Mouse (Mus musculus): ENCODE results near the gene Mfsd12. TPM values are rescaled to one million over a fixed set of nuclear protein-coding genes. Genes with fewer than 3 reads are reported as not detected.
A peak's percentile ranks its signal among the peaks of the same experiment; 100 is the strongest.

Mfsd12 gene
- total and polyA plus RNA-seq, 2 experiments from 2014 or later = 10.3 to 30.5 TPM

DNA sequence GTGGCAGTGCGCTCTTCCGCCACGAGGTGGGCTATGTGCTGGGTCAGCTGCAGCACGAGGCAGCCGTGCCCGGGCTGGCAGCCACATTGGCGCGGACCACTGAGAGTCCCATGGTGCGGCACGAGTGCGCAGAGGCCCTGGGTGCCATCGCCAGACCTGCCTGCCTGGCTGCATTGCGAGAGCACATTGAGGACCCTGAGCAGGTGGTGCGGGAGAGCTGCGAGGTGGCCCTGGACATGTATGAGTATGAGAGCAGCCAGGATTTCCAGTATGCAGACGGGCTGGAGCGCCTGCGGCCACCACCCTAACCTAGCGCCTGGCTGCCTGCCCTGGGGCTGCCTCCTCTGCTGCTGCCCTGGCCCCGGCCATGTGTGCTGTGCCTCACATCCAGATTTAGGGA is 30.4 kb downstream of the Mfsd12 start:
- WGBS = 92% methylated on average over 20 of the region's 20 CpGs
- peaks cover 28% of the 10 kb centered on the region for H3K36me3 ChIP-seq (replicated peaks; ENCODE audit: control insufficient read depth, insufficient read depth, low read length)
- TF ChIP-seq EP300 (IDR thresholded peaks at IDR 0.05; ENCODE audit: low read depth) (no peak), CTCF (IDR thresholded peaks at IDR 0.05; ENCODE audit: low read depth) (no peak)
- H3K9ac ChIP-seq (replicated peaks; ENCODE audit: low read depth, low read length) = no peak overlapping the region
- H3K4me2 ChIP-seq (ENCODE audit: low read depth, low read length) = no peak overlapping the region
- H3K4me1 ChIP-seq (ENCODE audit: control insufficient read depth, insufficient read depth) = peaks cover 13% of the 10 kb centered on the region
- ATAC-seq (ENCODE audit: insufficient read depth, low read depth) (no peak), DNase-seq (ENCODE audit: low spot score) (no peak)
- no peaks in the 10 kb centered on the region for H3K27me3 ChIP-seq (ENCODE audit: control insufficient read depth, insufficient read depth, low read length)
- no peak overlapping the region for H3K27ac ChIP-seq (ENCODE audit: low read depth)
- no peaks in the 10 kb centered on the region for H3K9me3 ChIP-seq (replicated peaks; ENCODE audit: control insufficient read depth, low read length)
- H3K4me3 ChIP-seq (ENCODE audit: low read depth, low read length) = no peak overlapping the region

GRCm38 (mm10) chr10:81388505-81389055 is 31.3 kb downstream of the Mfsd12 start, which contains the start of gene Gm48552:
Gene Gm48552 (plus strand): TSS chr10:81389005.
- H3K27ac ChIP-seq (ENCODE audit: low read depth) = no peak within 1 kb of the TSS
- no peak within 1 kb of the TSS for H3K4me2 ChIP-seq (ENCODE audit: low read depth, low read length)
- DNase-seq (ENCODE audit: low spot score) = no peak
- no peak for ATAC-seq (ENCODE audit: insufficient read depth, low read depth)
- peaks cover 21% of the 10 kb centered on the region for H3K4me1 ChIP-seq (ENCODE audit: control insufficient read depth, insufficient read depth)
- no peaks in the 10 kb centered on the region for H3K9me3 ChIP-seq (replicated peaks; ENCODE audit: control insufficient read depth, low read length)
- peaks cover 28% of the 10 kb centered on the region for H3K36me3 ChIP-seq (replicated peaks; ENCODE audit: control insufficient read depth, insufficient read depth, low read length)
- no peak within 1 kb of the TSS for H3K4me3 ChIP-seq (ENCODE audit: low read depth, low read length)
- no peak within 1 kb of the TSS for H3K9ac ChIP-seq (replicated peaks; ENCODE audit: low read depth, low read length)
- 86% methylated on average over 5 of the region's 5 CpGs for WGBS
- TF ChIP-seq CTCF (IDR thresholded peaks at IDR 0.05; ENCODE audit: low read depth) = no peak
- TF ChIP-seq EP300 (IDR thresholded peaks at IDR 0.05; ENCODE audit: low read depth) = no peak
- no peaks in the 10 kb centered on the region for H3K27me3 ChIP-seq (ENCODE audit: control insufficient read depth, insufficient read depth, low read length)

DNA sequence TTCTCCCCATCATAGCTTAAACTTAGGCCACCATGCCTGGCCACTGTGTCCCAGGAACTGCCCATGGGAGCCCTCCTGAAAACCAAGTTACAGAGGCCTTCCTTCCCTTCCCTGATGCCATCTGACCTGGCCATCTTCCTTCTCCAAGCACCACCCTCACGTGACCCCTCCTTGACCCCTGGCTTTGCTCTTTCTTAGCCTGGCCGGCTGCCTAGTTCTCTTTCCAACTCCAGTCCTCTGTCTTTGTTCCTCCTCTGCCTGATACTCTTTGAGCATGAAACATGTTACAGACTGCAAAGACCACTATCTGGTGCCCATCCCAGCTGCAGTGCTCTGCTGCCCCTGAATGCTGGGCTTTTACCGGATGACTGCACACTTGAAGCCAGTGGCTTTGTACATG is 32.1 kb downstream of the Mfsd12 start:
- Histone ChIP-seq H3K9me3 (replicated peaks; ENCODE audit: control insufficient read depth, low read length) (no peaks in the 10 kb centered on the region), H3K4me2 (ENCODE audit: low read depth, low read length) (no peak overlapping the region), H3K4me3 (ENCODE audit: low read depth, low read length) (no peak overlapping the region), H3K9ac (replicated peaks; ENCODE audit: low read depth, low read length) (no peak overlapping the region), H3K36me3 (replicated peaks; ENCODE audit: control insufficient read depth, insufficient read depth, low read length) (peaks cover 28% of the 10 kb centered on the region), H3K27ac (ENCODE audit: low read depth) (no peak overlapping the region), H3K27me3 (ENCODE audit: control insufficient read depth, insufficient read depth, low read length) (no peaks in the 10 kb centered on the region), H3K4me1 (ENCODE audit: control insufficient read depth, insufficient read depth) (peaks cover 24% of the 10 kb centered on the region)
- no peak for ATAC-seq (ENCODE audit: insufficient read depth, low read depth)
- DNase-seq (ENCODE audit: low spot score) = no peak
- WGBS = 35% methylated on average over 3 of the region's 3 CpGs
- TF ChIP-seq CTCF (IDR thresholded peaks at IDR 0.05; ENCODE audit: low read depth) (no peak), EP300 (IDR thresholded peaks at IDR 0.05; ENCODE audit: low read depth) (no peak)

- no peak overlapping the region for H3K4me2 ChIP-seq (ENCODE audit: low read depth, low read length)
- WGBS = 58% methylated on average over 23 of the region's 23 CpGs
- no peaks in the 10 kb centered on the region for H3K27me3 ChIP-seq (ENCODE audit: control insufficient read depth, insufficient read depth, low read length)
- H3K27ac ChIP-seq (ENCODE audit: low read depth) = no peak overlapping the region
- no peak overlapping the region for H3K4me3 ChIP-seq (ENCODE audit: low read depth, low read length)
- no peaks in the 10 kb centered on the region for H3K9me3 ChIP-seq (replicated peaks; ENCODE audit: control insufficient read depth, low read length)
- DNase-seq (ENCODE audit: low spot score) (no peak), ATAC-seq (ENCODE audit: insufficient read depth, low read depth) (peak; percentile 70)
- H3K36me3 ChIP-seq (replicated peaks; ENCODE audit: control insufficient read depth, insufficient read depth, low read length) = peaks cover 28% of the 10 kb centered on the region
- 0 out of 2 replicates have a peak overlapping the region, but pooled peaks have one; percentile 7 for H3K9ac ChIP-seq (replicated peaks; ENCODE audit: low read depth, low read length)
- peak; percentile 88 for TF ChIP-seq CTCF (IDR thresholded peaks at IDR 0.05; ENCODE audit: low read depth)
- TF ChIP-seq EP300 (IDR thresholded peaks at IDR 0.05; ENCODE audit: low read depth) = no peak
- peaks cover 21% of the 10 kb centered on the region for H3K4me1 ChIP-seq (ENCODE audit: control insufficient read depth, insufficient read depth)
These were observed 32.7 kb downstream of the Mfsd12 start for GRCm38 (mm10) chr10:81389801-81390677.

- TF ChIP-seq CTCF (IDR thresholded peaks at IDR 0.05; ENCODE audit: low read depth) = no peak
- TF ChIP-seq EP300 (IDR thresholded peaks at IDR 0.05; ENCODE audit: low read depth) = no peak
- H3K36me3 ChIP-seq (replicated peaks; ENCODE audit: control insufficient read depth, insufficient read depth, low read length) = peaks cover 28% of the 10 kb centered on the region
- no peaks in the 10 kb centered on the region for H3K27me3 ChIP-seq (ENCODE audit: control insufficient read depth, insufficient read depth, low read length)
- WGBS = 84% methylated on average over 13 of the region's 13 CpGs
- H3K9me3 ChIP-seq (replicated peaks; ENCODE audit: control insufficient read depth, low read length) = no peaks in the 10 kb centered on the region
- H3K4me2 ChIP-seq (ENCODE audit: low read depth, low read length) = no peak overlapping the region
- H3K4me1 ChIP-seq (ENCODE audit: control insufficient read depth, insufficient read depth) = peaks cover 17% of the 10 kb centered on the region; the same call in 1 of the 2 replicates
- DNase-seq (ENCODE audit: low spot score) (no peak), ATAC-seq (ENCODE audit: insufficient read depth, low read depth) (no peak)
- H3K9ac ChIP-seq (replicated peaks; ENCODE audit: low read depth, low read length) = no peak overlapping the region
- H3K4me3 ChIP-seq (ENCODE audit: low read depth, low read length) = no peak overlapping the region
- no peak overlapping the region for H3K27ac ChIP-seq (ENCODE audit: low read depth)
These were observed 33.3 kb downstream of the Mfsd12 start for GRCm38 (mm10) chr10:81390678-81390965.

Data from heart, postnatal 0 days (tissue).